Mouse (Mus musculus) brown adipose tissue, adult 24 weeks (tissue): ENCODE results near the gene Ints13. TPM values are rescaled to one million over a fixed set of nuclear protein-coding genes. Genes with fewer than 3 reads are reported as not detected.

ENCODE experiments used
- H3K27ac ChIP-seq: fragments of 200-500 bp; replicated peaks from 2 replicates; pipeline ENCODE4 v1.5.1; 2012; ENCODE audit warnings: low read depth, mild to moderate bottlenecking, low read length
- H3K4me1 ChIP-seq: fragments of 200-500 bp; 2 replicates; pipeline ENCODE4 v1.6.1; 2012; ENCODE audit warnings: low read length, mixed read lengths; ENCODE audit not compliant: control insufficient read depth, insufficient read depth, insufficient read length
- H3K4me3 ChIP-seq: fragments of 200-500 bp; 2 replicates; pipeline ENCODE4 v1.5.1; 2012; ENCODE audit warnings: low read depth, mild to moderate bottlenecking, low read length, moderate library complexity; ENCODE audit not compliant: insufficient read depth
- polyA plus RNA-seq: library from polyadenylated mRNA; stranded (reverse); fragments of >200 nt; gene quantifications from 2 replicates; pipeline ENCODE4 v1.2.4, GENCODE M21; 2012; ENCODE audit not compliant: missing spikeins, insufficient read depth, insufficient read length

Gene Ints13
- 40.1 and 47.8 TPM in 2 replicates for polyA plus RNA-seq

GRCm38 (mm10) chr6:146577310-146578109 is at the start of gene Ints13:
Ints13 (minus strand) TSS chr6:146577835.
- Histone ChIP-seq H3K4me1 (peaks cover 3% of the 10 kb centered on the region; the same call in 1 of the 2 replicates), H3K4me3 (peak within 1 kb of the TSS; percentile 87), H3K27ac (peak within 1 kb of the TSS; percentile 96)

- Histone ChIP-seq H3K27ac (no peak overlapping the region), H3K4me1 (no peaks in the 10 kb centered on the region), H3K4me3 (no peak overlapping the region)
These were observed 39.0 kb upstream of the Ints13 start for GRCm38 (mm10) chr6:146616670-146617069.

GRCm38 (mm10) chr6:146615891-146616290 is 38.3 kb upstream of the Ints13 start:
- Histone ChIP-seq H3K27ac (no peak overlapping the region), H3K4me1 (no peaks in the 10 kb centered on the region), H3K4me3 (no peak overlapping the region)

- Histone ChIP-seq H3K4me3 (no peak overlapping the region), H3K27ac (no peak overlapping the region), H3K4me1 (no peaks in the 10 kb centered on the region)
These were observed 36.9 kb upstream of the Ints13 start for GRCm38 (mm10) chr6:146614541-146614940.

- Histone ChIP-seq H3K4me1 (no peaks in the 10 kb centered on the region), H3K4me3 (no peak overlapping the region), H3K27ac (no peak overlapping the region)
These were observed 36.3 kb upstream of the Ints13 start for GRCm38 (mm10) chr6:146613907-146614306.

GRCm38 (mm10) chr6:146612736-146613135 is 35.1 kb upstream of the Ints13 start:
- Histone ChIP-seq H3K4me3 (no peak overlapping the region), H3K27ac (no peak overlapping the region), H3K4me1 (no peaks in the 10 kb centered on the region)

GRCm38 (mm10) chr6:146611897-146612296 is 34.3 kb upstream of the Ints13 start:
- Histone ChIP-seq H3K27ac (no peak overlapping the region), H3K4me1 (no peaks in the 10 kb centered on the region)

GRCm38 (mm10) chr6:146611385-146611784 is 33.8 kb upstream of the Ints13 start:
- Histone ChIP-seq H3K4me3 (no peak overlapping the region), H3K4me1 (no peaks in the 10 kb centered on the region), H3K27ac (no peak overlapping the region)

More at GRCm38 (mm10) chr6:146611897-146612296, 34.3 kb upstream of the Ints13 start:
- H3K4me3 ChIP-seq, result no peak overlapping the region

GRCm38 (mm10) chr6:146603651-146604050 is 26.0 kb upstream of the Ints13 start:
- H3K4me1 ChIP-seq, result no peaks in the 10 kb centered on the region
- no peak overlapping the region for H3K4me3 ChIP-seq
- H3K27ac ChIP-seq, result no peak overlapping the region

GRCm38 (mm10) chr6:146602601-146603000 is 25.0 kb upstream of the Ints13 start:
- no peak overlapping the region for H3K4me3 ChIP-seq
- no peak overlapping the region for H3K27ac ChIP-seq
- no peaks in the 10 kb centered on the region for H3K4me1 ChIP-seq

- H3K27ac ChIP-seq, result no peak overlapping the region
- H3K4me1 ChIP-seq, result peaks cover 3% of the 10 kb centered on the region; the same call in 1 of the 2 replicates
- no peak overlapping the region for H3K4me3 ChIP-seq
These were observed 7.5 kb upstream of the Ints13 start for GRCm38 (mm10) chr6:146585134-146585533.

GRCm38 (mm10) chr6:146583366-146584046 is 5.9 kb upstream of the Ints13 start:
- Histone ChIP-seq H3K4me3 (no peak overlapping the region), H3K27ac (no peak overlapping the region), H3K4me1 (peaks cover 3% of the 10 kb centered on the region; the same call in 1 of the 2 replicates)

- no peak overlapping the region for H3K4me3 ChIP-seq
These were observed 2.8 kb upstream of the Ints13 start for GRCm38 (mm10) chr6:146580381-146580926.

GRCm38 (mm10) chr6:146578586-146578985 is 951 bp upstream of the Ints13 start:
- Histone ChIP-seq H3K27ac (peak overlapping the region; percentile 89), H3K4me3 (peak overlapping the region; percentile 87), H3K4me1 (peaks cover 3% of the 10 kb centered on the region; the same call in 1 of the 2 replicates)

More at GRCm38 (mm10) chr6:146580381-146580926, 2.8 kb upstream of the Ints13 start:
- Histone ChIP-seq H3K27ac (no peak overlapping the region), H3K4me1 (peaks cover 3% of the 10 kb centered on the region; the same call in 1 of the 2 replicates)

- H3K4me3 ChIP-seq, result peak overlapping the region; percentile 87
- peak overlapping the region; percentile 89 for H3K27ac ChIP-seq
- H3K4me1 ChIP-seq, result peaks cover 3% of the 10 kb centered on the region; the same call in 1 of the 2 replicates
These were observed 486 bp upstream of the Ints13 start for GRCm38 (mm10) chr6:146578111-146578531.
